Mouse (Mus musculus): ENCODE data around the gene Smim13.
"Not testable (repeated sequence)": the region's sequence is repeated elsewhere in the genome, so short reads cannot be mapped to it uniquely, and the experiment has no call there.

Gene Smim13

GRCm38 (mm10) chr13:41249538-41250317 lies at the start of gene Smim13:
TSS of gene Smim13 (plus strand) at chr13:41249844.
- DNase-seq (ENCODE audit: inconsistent ontology term) = peak; percentile 98

- no peak for DNase-seq (ENCODE audit: inconsistent ontology term)
These were observed 48.8 kb upstream of the Smim13 start for GRCm38 (mm10) chr13:41200861-41201260.

- no peak for DNase-seq (ENCODE audit: inconsistent ontology term)
These were observed 46.4 kb upstream of the Smim13 start for GRCm38 (mm10) chr13:41203289-41203688.

- no peak for DNase-seq (ENCODE audit: inconsistent ontology term)
These were observed 46.0 kb upstream of the Smim13 start for GRCm38 (mm10) chr13:41203691-41204090.

- DNase-seq (ENCODE audit: inconsistent ontology term) = not testable (repeated sequence)
These were observed 44.1 kb upstream of the Smim13 start for GRCm38 (mm10) chr13:41205568-41205967.

GRCm38 (mm10) chr13:41206241-41206640 lies 43.4 kb upstream of the Smim13 start:
- DNase-seq (ENCODE audit: inconsistent ontology term) = no peak

GRCm38 (mm10) chr13:41211276-41211675 lies 38.4 kb upstream of the Smim13 start:
- no peak for DNase-seq (ENCODE audit: inconsistent ontology term)

GRCm38 (mm10) chr13:41212558-41213322 lies 36.9 kb upstream of the Smim13 start:
- no peak for DNase-seq (ENCODE audit: inconsistent ontology term)

GRCm38 (mm10) chr13:41215669-41216068 lies 34.0 kb upstream of the Smim13 start:
- no peak for DNase-seq (ENCODE audit: inconsistent ontology term)

- no peak for DNase-seq (ENCODE audit: inconsistent ontology term)
These were observed 33.4 kb upstream of the Smim13 start for GRCm38 (mm10) chr13:41216236-41216635.

GRCm38 (mm10) chr13:41219056-41219455 lies 30.6 kb upstream of the Smim13 start:
- DNase-seq (ENCODE audit: inconsistent ontology term) = no peak

- DNase-seq (ENCODE audit: inconsistent ontology term) = no peak
These were observed 29.8 kb upstream of the Smim13 start for GRCm38 (mm10) chr13:41219687-41220303.

GRCm38 (mm10) chr13:41220304-41220834 lies 29.3 kb upstream of the Smim13 start, which contains the start of gene Elovl2:
TSS of gene Elovl2 (minus strand) at chr13:41220405.
- DNase-seq (ENCODE audit: inconsistent ontology term) = peak; percentile 89

GRCm38 (mm10) chr13:41226513-41226912 lies 23.1 kb upstream of the Smim13 start:
- DNase-seq (ENCODE audit: inconsistent ontology term) = no peak

- DNase-seq (ENCODE audit: inconsistent ontology term) = no peak
These were observed 21.6 kb upstream of the Smim13 start for GRCm38 (mm10) chr13:41228060-41228459.

GRCm38 (mm10) chr13:41230256-41230655 lies 19.4 kb upstream of the Smim13 start:
- DNase-seq (ENCODE audit: inconsistent ontology term) = no peak

GRCm38 (mm10) chr13:41231389-41231983 lies 18.2 kb upstream of the Smim13 start:
- DNase-seq (ENCODE audit: inconsistent ontology term) = peak; percentile 16

- no peak for DNase-seq (ENCODE audit: inconsistent ontology term)
These were observed 17.4 kb upstream of the Smim13 start for GRCm38 (mm10) chr13:41232209-41232608.

GRCm38 (mm10) chr13:41233241-41233640 lies 16.4 kb upstream of the Smim13 start:
- DNase-seq (ENCODE audit: inconsistent ontology term) = no peak

- DNase-seq (ENCODE audit: inconsistent ontology term) = no peak
These were observed 14.5 kb upstream of the Smim13 start for GRCm38 (mm10) chr13:41235181-41235580.

- DNase-seq (ENCODE audit: inconsistent ontology term) = no peak
These were observed 13.6 kb upstream of the Smim13 start for GRCm38 (mm10) chr13:41235845-41236741.

Data from Muller cell, postnatal 12 days (primary cell).